Mouse (Mus musculus): ENCODE results near the gene Ncapd2. TPM values are rescaled to one million over a fixed set of nuclear protein-coding genes. Genes with fewer than 3 reads are reported as not detected.

Gene Ncapd2
- 3.8 TPM for polyA plus RNA-seq (2014; fragmentation: Illumina TruSeq; extraction: RNeasy Lipid Tissue Mini Kit (QIAGEN cat#74804); ENCODE audit: low read depth, low replicate concordance)

DNA sequence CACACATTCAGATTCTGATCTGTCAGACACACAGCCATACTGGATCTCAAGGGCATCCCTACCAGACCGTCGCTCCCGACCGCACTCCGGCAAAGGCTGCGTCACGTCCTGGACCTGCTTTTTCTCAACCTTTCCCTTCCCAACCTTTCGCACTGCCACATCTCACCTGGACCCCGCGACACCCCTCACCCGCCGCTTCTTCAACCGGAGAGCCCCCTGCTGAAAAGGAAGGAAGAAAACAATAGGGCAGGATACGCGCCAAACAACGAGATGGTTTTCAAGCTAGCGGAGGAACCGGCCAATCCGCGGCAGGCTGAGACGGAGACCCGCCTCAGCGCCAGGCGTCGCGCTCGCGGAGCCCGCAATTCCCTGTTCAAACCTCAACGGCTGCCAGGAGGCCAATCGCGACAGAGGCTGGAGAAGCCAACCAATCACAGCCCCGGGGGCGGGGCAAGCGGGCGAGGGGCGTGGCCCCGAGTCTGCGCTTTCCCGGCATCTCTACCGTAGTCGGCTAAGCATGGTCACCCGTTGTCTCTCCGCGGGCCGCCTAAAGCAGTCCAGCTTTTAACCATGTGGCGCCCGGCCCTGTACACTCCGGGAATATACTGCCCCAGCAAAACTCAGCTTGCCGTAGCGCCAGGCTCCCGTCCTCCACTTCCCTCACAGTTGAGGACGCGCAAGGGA, at the start of gene Ncapd2, which contains the start of gene Mrpl51:
Gene Ncapd2, minus strand, starts transcription at position 370 of the 684 bp plus-strand sequence.
Gene Mrpl51, plus strand, starts transcription at position 470 of the 684 bp plus-strand sequence.

DNA sequence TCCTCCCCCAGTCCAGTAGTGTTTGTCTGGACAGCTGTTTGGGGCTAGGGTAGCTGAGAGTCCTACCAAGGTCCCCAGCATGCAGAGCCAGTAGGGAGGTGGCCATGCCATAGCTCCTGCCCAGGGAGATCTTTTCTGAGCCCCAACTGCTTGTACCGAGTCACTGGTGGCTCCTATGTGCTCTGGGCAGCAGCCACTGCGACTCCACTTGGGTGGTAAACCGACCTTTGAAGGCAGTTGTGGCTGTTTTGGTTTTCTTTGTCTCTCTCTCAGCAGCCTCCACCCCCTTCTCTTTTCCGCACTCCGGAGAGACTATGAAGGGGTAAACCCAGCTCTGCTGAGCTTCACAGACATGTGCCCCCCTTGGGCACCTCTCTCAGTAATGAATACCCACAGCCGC, 45.3 kb upstream of the Ncapd2 start, which contains the start of gene Cd27:
Gene Cd27, minus strand, starts transcription at position 229 of the 400 bp plus-strand sequence.

DNA sequence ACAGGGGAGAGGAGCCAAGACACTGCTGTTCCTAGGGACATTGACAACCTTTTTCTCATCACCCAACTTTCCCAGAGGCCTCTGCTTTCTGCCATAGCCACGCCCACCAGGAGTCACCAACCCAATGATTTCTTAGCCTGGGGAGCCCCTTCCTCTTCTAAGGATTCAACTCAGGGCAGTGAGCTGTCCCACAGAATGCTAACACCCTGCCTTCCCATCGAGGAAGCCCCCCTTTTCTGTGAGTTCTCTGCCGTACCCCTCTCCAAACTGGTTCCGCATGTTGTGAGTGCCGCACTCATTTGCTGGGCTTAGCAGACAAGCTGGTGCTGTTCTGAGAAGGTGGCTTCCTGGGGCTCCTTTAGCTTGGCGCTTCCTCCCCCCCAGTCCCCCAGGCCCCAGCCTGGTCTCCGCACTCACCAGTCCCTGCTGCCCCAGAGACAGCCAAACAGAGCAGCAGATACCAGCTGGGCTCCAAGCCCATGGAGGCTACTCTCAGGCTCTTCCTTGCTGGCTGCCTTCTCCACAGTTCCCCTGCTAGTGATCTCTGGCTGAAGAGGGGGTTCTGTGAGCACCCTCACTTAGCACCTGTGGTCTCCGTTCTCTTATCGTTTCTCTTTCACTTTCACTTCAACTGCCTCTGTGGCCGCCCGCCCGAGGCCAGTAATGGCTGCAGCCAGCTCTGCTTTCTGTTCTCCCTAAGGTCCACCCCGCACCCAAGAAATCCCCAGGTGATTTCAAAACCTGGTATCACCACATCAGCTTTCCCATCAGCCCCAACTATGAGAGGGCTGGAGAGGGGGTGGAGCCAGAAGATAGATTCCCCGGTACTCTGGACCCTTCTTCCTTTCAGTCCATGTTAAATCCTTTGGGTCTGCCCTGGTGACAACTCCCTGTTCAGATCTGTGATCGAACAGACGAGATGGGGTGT, 39.9 kb upstream of the Ncapd2 start, which contains the start of gene Tapbpl:
Gene Tapbpl, minus strand, starts transcription at position 744 of the 928 bp plus-strand sequence.

DNA sequence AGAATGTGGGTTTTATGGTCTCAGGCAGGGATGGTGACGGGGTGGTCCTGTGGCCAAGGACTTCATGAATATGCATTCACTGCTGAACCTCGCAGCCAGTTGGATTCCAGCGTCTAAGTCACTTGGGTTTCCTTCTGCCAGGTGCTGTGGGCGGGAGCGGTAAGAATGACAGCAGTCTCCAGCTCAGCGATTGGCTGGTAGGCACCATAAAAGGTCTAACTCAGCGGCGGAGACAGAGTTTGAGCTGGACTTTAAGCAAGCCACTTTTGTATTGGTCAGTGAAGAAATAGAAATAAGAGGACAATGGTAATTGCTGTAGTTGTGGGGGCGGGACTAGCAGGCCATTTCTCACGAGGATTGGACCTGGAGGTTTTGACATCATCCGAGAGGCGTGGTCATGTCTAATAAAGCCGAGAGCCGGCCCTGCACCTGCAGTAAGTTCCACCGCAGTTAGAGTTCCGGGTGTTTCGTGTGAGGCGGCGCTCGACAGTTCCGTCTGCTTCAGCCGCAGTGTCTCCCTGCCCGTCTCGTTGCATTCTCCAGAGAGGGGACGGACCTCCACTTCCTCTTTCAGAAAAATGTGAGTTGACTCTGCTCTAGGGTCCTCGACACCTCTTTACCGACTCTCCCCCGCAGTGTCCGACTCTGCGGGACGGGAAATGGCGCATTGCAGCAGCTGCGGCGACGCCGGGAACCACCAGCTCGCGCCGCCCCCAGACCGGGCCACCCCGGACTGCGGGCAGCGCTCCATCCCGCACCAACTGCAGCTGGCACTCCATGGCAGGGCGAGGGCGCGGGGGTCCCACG, 23.9 kb upstream of the Ncapd2 start, which contains the start of gene Vamp1:
Gene Vamp1, plus strand, starts transcription at position 404 of the 807 bp plus-strand sequence.

DNA sequence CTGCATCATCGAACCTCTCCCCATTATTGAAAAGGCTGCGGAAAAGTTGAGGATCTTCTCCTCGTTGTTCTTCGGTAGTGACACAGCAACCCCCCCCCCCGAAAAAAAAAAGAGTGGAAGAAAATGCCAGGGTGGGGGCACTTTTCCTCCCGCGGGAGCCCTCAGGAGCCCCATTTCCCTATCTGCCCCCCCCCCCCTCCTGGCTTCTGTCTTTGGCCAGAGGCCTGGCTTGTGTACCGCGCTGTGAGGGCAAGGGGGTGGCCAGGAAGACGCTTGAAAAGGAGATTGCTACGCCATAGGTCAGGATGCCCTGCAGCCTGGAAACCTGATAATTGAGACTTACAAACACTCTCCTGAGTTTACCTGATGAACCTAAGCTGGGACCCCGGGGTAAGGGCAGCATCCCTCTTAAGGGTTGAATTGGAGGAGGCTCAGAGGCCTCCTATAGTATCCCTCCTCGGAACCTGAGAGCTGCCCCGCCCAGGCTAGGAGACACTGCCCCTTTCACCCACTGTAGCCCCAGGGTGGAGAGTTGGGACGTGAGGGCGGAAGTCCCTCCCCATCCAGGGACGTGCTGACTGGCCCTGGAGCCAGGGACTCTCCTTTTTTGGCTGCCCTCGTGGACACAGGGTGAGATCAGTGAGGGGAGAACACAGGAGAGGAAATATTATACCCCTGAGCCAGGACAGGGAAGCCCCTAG, 25.3 kb downstream of the Ncapd2 start, which contains the start of gene Gapdh:
Gene Gapdh, minus strand, starts transcription at position 417 of the 701 bp plus-strand sequence.

DNA sequence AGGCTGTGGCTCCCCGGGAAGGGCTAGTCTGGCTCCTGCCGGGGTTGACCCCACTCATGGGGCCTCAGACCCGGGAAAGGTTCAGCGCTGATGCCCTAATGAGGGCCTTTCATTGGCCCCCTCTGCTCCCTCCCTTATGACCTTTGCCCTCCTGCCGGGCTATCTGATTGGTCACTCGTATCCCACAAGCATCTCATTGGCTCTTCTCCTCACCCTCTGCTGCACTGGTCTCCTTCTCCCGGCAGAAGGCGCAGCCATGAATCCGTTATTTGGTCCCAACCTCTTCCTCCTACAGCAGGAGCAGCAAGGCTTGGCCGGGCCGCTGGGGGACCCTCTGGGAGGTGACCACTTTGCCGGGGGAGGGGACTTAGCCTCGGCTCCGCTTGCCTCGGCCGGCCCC, 46.5 kb downstream of the Ncapd2 start, which contains the start of gene Iffo1:
Gene Iffo1, plus strand, starts transcription at position 241 of the 400 bp plus-strand sequence.

DNA sequence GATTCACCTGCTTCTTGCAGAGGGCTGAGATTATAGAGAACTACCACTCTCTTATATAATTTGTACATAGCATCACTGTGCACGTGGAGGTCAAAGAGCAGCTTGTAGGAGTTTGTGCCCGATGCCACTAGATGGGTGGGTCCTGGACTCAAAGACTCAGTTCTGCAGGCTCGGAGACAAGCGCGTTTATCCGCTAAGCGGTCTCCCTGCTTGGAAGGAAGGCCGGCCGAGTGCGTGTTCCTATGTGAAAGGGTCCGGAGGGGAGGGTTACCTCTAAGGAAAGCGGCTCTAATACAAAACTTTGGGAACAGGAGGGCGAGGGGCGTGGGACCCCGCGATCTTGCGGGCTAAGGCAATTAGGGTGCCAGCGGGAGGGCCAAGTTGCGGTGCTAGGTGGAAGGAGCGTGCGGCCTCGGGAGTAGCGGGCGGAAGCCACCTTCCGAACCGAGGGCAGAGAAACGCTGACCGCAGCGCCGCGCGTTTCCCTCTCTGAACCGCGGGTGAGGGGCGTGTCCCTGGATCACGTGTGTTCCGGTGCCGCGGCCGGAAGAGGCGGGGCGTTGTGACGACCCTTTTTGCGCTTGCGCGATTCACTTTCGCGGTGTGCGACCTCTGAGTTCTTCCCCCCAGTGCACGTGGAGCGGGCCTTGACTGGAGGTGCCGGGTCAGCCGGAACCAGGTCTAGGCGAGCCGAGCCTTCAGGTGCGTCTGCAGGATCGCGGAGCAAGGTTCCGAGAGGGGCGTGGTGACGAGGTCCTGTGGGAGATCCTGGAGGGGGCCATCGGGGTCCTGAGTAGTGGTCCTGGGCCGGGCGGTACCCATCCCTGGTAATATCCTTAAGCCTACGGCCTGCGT, 60.0 kb downstream of the Ncapd2 start, which contains the start of gene Nop2:
Gene Nop2, plus strand, starts transcription at position 608 of the 855 bp plus-strand sequence.

Other genes with a start within 250 kb of the Ncapd2 start
- gene Cops7a, start 226.2 kb downstream of the Ncapd2 start, polyA plus RNA-seq (2014; fragmentation: Illumina TruSeq; extraction: RNeasy Lipid Tissue Mini Kit (QIAGEN cat#74804); ENCODE audit: low read depth, low replicate concordance): 32.9 TPM
- gene Pianp, start 195.0 kb downstream of the Ncapd2 start, polyA plus RNA-seq (2014; fragmentation: Illumina TruSeq; extraction: RNeasy Lipid Tissue Mini Kit (QIAGEN cat#74804); ENCODE audit: low read depth, low replicate concordance): not detected
- 17.4 TPM for gene Zfp384, start 182.6 kb downstream of the Ncapd2 start, polyA plus RNA-seq (2014; fragmentation: Illumina TruSeq; extraction: RNeasy Lipid Tissue Mini Kit (QIAGEN cat#74804); ENCODE audit: low read depth, low replicate concordance)
- 18.3 TPM for gene Ing4, start 151.9 kb downstream of the Ncapd2 start, polyA plus RNA-seq (2014; fragmentation: Illumina TruSeq; extraction: RNeasy Lipid Tissue Mini Kit (QIAGEN cat#74804); ENCODE audit: low read depth, low replicate concordance)
- not detected for gene Acrbp, start 142.0 kb downstream of the Ncapd2 start, polyA plus RNA-seq (2014; fragmentation: Illumina TruSeq; extraction: RNeasy Lipid Tissue Mini Kit (QIAGEN cat#74804); ENCODE audit: low read depth, low replicate concordance)
- gene Lpar5, start 123.8 kb downstream of the Ncapd2 start, polyA plus RNA-seq (2014; fragmentation: Illumina TruSeq; extraction: RNeasy Lipid Tissue Mini Kit (QIAGEN cat#74804); ENCODE audit: low read depth, low replicate concordance): not detected
- gene Chd4, start 95.7 kb downstream of the Ncapd2 start, polyA plus RNA-seq (2014; fragmentation: Illumina TruSeq; extraction: RNeasy Lipid Tissue Mini Kit (QIAGEN cat#74804); ENCODE audit: low read depth, low replicate concordance): 75.2 TPM
- 2.2 TPM for gene Nop2, start 59.8 kb downstream of the Ncapd2 start, polyA plus RNA-seq (2014; fragmentation: Illumina TruSeq; extraction: RNeasy Lipid Tissue Mini Kit (QIAGEN cat#74804); ENCODE audit: low read depth, low replicate concordance)
- gene Iffo1, start 46.5 kb downstream of the Ncapd2 start, polyA plus RNA-seq (2014; fragmentation: Illumina TruSeq; extraction: RNeasy Lipid Tissue Mini Kit (QIAGEN cat#74804); ENCODE audit: low read depth, low replicate concordance): 3.0 TPM
- gene Gapdh, start 25.2 kb downstream of the Ncapd2 start, polyA plus RNA-seq (2014; fragmentation: Illumina TruSeq; extraction: RNeasy Lipid Tissue Mini Kit (QIAGEN cat#74804); ENCODE audit: low read depth, low replicate concordance): 113 TPM
- gene Mrpl51, start 100 bp upstream of the Ncapd2 start, polyA plus RNA-seq (2014; fragmentation: Illumina TruSeq; extraction: RNeasy Lipid Tissue Mini Kit (QIAGEN cat#74804); ENCODE audit: low read depth, low replicate concordance): 150 TPM
- 26.8 TPM for gene Vamp1, start 23.9 kb upstream of the Ncapd2 start, polyA plus RNA-seq (2014; fragmentation: Illumina TruSeq; extraction: RNeasy Lipid Tissue Mini Kit (QIAGEN cat#74804); ENCODE audit: low read depth, low replicate concordance)
- 2.8 TPM for gene Tapbpl, start 40.2 kb upstream of the Ncapd2 start, polyA plus RNA-seq (2014; fragmentation: Illumina TruSeq; extraction: RNeasy Lipid Tissue Mini Kit (QIAGEN cat#74804); ENCODE audit: low read depth, low replicate concordance)
- gene Cd27, start 45.3 kb upstream of the Ncapd2 start, polyA plus RNA-seq (2014; fragmentation: Illumina TruSeq; extraction: RNeasy Lipid Tissue Mini Kit (QIAGEN cat#74804); ENCODE audit: low read depth, low replicate concordance): not detected
- gene Tuba3a, start 94.3 kb upstream of the Ncapd2 start, polyA plus RNA-seq (2014; fragmentation: Illumina TruSeq; extraction: RNeasy Lipid Tissue Mini Kit (QIAGEN cat#74804); ENCODE audit: low read depth, low replicate concordance): not detected
- 0.99 TPM for gene Ltbr, start 122.2 kb upstream of the Ncapd2 start, polyA plus RNA-seq (2014; fragmentation: Illumina TruSeq; extraction: RNeasy Lipid Tissue Mini Kit (QIAGEN cat#74804); ENCODE audit: low read depth, low replicate concordance)
- gene Scnn1a, start 129.0 kb upstream of the Ncapd2 start, polyA plus RNA-seq (2014; fragmentation: Illumina TruSeq; extraction: RNeasy Lipid Tissue Mini Kit (QIAGEN cat#74804); ENCODE audit: low read depth, low replicate concordance): 0.23 TPM
- 18.2 TPM for gene Tnfrsf1a, start 157.7 kb upstream of the Ncapd2 start, polyA plus RNA-seq (2014; fragmentation: Illumina TruSeq; extraction: RNeasy Lipid Tissue Mini Kit (QIAGEN cat#74804); ENCODE audit: low read depth, low replicate concordance)
- gene Plekhg6, start 189.1 kb upstream of the Ncapd2 start, polyA plus RNA-seq (2014; fragmentation: Illumina TruSeq; extraction: RNeasy Lipid Tissue Mini Kit (QIAGEN cat#74804); ENCODE audit: low read depth, low replicate concordance): not detected

Measured in adrenal gland, adult 10 weeks (tissue).